Mouse (Mus musculus) forebrain, embryonic 14.5 days (tissue): ENCODE data around the gene Ndufb5. TPM values are rescaled to one million over a fixed set of nuclear protein-coding genes. Genes with fewer than 3 reads are reported as not detected.
"Not testable (repeated sequence)": the region's sequence is repeated elsewhere in the genome, so short reads cannot be mapped to it uniquely, and the experiment has no call there.

Experiments used
- ATAC-seq: fragments of 200-750 bp; cut with Nextera tagmentation; 2 replicates; pipeline ENCODE4 v1.8.0; 2017; ENCODE audit warnings: mild to moderate bottlenecking, moderate library complexity
- DNase-seq: peaks from one replicate; pipeline ENCODE4 v3.0.0-alpha.2; 2015; ENCODE audit warnings: low spot score
- H3K27ac ChIP-seq: fragments of 300-500 bp; sonication (generic); 2 replicates; pipeline ENCODE4 v1.5.1; 2014; ENCODE audit warnings: low read depth, mild to moderate bottlenecking, control low read depth, low read length, moderate library complexity
- H3K27me3 ChIP-seq: fragments of 300-500 bp; sonication (generic); replicated peaks from 2 replicates; pipeline ENCODE4 v1.6.1; 2014; ENCODE audit warnings: low read length, control low read depth, mixed read lengths; ENCODE audit not compliant: control insufficient read depth, insufficient read depth
- H3K36me3 ChIP-seq: fragments of 300-500 bp; sonication (generic); 2 replicates; pipeline ENCODE4 v1.6.1; 2014; ENCODE audit warnings: low read length, control low read depth; ENCODE audit not compliant: control insufficient read depth, insufficient read depth
- H3K4me1 ChIP-seq: fragments of 300-500 bp; sonication (generic); 2 replicates; pipeline ENCODE4 v1.6.1; 2014; ENCODE audit warnings: antibody characterized with exemption, low read length, control low read depth; ENCODE audit not compliant: control insufficient read depth, insufficient read depth
- H3K4me2 ChIP-seq: fragments of 300-500 bp; sonication (generic); 2 replicates; pipeline ENCODE4 v1.6.1; 2014; ENCODE audit warnings: mild to moderate bottlenecking, control low read depth, low read length
- H3K4me3 ChIP-seq: fragments of 300-500 bp; sonication (generic); 2 replicates; pipeline ENCODE4 v1.5.1; 2014; ENCODE audit warnings: low read depth, low read length, control low read depth
- H3K9ac ChIP-seq: fragments of 300-500 bp; sonication (generic); 2 replicates; pipeline ENCODE4 v1.6.1; 2014; ENCODE audit warnings: mild to moderate bottlenecking, low read length, control low read depth, moderate library complexity
- H3K9me3 ChIP-seq: fragments of 300-500 bp; sonication (generic); replicated peaks from 2 replicates; pipeline ENCODE4 v1.6.1; 2016; ENCODE audit warnings: low read length, control low read depth, mixed read lengths; ENCODE audit not compliant: control insufficient read depth
- WGBS: fragments of 180-500 bp; shearing (Covaris S2); extraction: QIAGEN DNeasy Blood & Tissue Kit; methylation state at CpG from one replicate; pipeline ENCODE4 v1.1.7; 2014; 5-methylcytosine and 5-hydroxymethylcytosine counted together
- polyA plus RNA-seq: library from polyadenylated mRNA; unstranded; fragments of >200 nt; fragmentation: Nextera tagmentation; extraction: Ambion mirVana; gene quantifications from 2 replicates; pipeline ENCODE4 v1.2.1, GENCODE M21; 2014

Gene Ndufb5
- polyA plus RNA-seq, 1 experiment from 2014 or later: 397 TPM

GRCm38 (mm10) chr3:32695583-32695980 is 41.2 kb upstream of the Ndufb5 start:
- Histone ChIP-seq H3K36me3 (no peaks in the 10 kb centered on the region), H3K9me3 (no peaks in the 10 kb centered on the region), H3K4me1 (no peaks in the 10 kb centered on the region), H3K4me3 (no peak overlapping the region), H3K27ac (no peak overlapping the region), H3K27me3 (no peaks in the 10 kb centered on the region), H3K9ac (no peak overlapping the region), H3K4me2 (no peak overlapping the region)
- WGBS: 80% methylated on average over 4 of the region's 4 CpGs
- DNase-seq: no peak
- no peak for ATAC-seq

- peak; percentile 90 for DNase-seq
- Histone ChIP-seq H3K27me3 (no peaks in the 10 kb centered on the region), H3K4me3 (no peak overlapping the region), H3K27ac (no peak overlapping the region), H3K36me3 (no peaks in the 10 kb centered on the region), H3K9ac (no peak overlapping the region), H3K9me3 (no peaks in the 10 kb centered on the region), H3K4me1 (no peaks in the 10 kb centered on the region), H3K4me2 (no peak overlapping the region)
- WGBS: 31% methylated on average over 7 of the region's 7 CpGs
- ATAC-seq: peak; percentile 77
Observed at GRCm38 (mm10) chr3:32698228-32698863, 38.4 kb upstream of the Ndufb5 start.

DNA sequence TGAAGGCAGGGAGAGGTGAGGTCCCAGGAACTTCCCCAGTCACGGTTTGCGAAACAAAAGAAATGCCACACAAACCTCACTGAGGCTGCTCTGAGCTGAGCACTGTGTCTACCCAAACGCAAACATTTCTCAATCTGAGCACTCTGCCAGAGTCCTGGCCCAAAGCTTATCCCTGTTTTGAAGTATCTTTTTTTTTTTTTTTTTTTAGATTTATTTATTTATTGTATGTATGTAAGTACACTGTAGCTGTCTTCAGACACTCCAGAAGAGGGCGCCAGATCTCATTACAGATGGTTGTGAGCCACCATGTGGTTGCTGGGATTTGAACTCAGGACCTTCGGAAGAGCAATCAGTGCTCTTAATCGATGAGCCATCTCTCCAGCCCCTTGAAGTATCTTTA is 32.8 kb upstream of the Ndufb5 start:
- H3K4me3 ChIP-seq, H3K36me3 ChIP-seq, H3K9ac ChIP-seq, H3K27ac ChIP-seq, H3K4me2 ChIP-seq, ATAC-seq, H3K27me3 ChIP-seq, H3K4me1 ChIP-seq, DNase-seq, H3K9me3 ChIP-seq: not testable (repeated sequence)
- 90% methylated on average over 6 of the region's 6 CpGs for WGBS

GRCm38 (mm10) chr3:32704632-32705031 is 32.2 kb upstream of the Ndufb5 start:
- not testable (repeated sequence) for ATAC-seq, H3K27me3 ChIP-seq, H3K36me3 ChIP-seq, H3K9me3 ChIP-seq, H3K9ac ChIP-seq, DNase-seq, H3K4me3 ChIP-seq, H3K27ac ChIP-seq, H3K4me2 ChIP-seq, H3K4me1 ChIP-seq
- 95% methylated on average over 10 of the region's 10 CpGs for WGBS

GRCm38 (mm10) chr3:32705647-32706348 is 31.0 kb upstream of the Ndufb5 start, which contains the start of gene Actl6a:
Gene Actl6a, plus strand, starts transcription at chr3:32706298.
- not testable (repeated sequence) for H3K36me3 ChIP-seq, H3K9ac ChIP-seq, DNase-seq, H3K9me3 ChIP-seq, H3K27me3 ChIP-seq, H3K4me2 ChIP-seq, H3K4me3 ChIP-seq, H3K27ac ChIP-seq, ATAC-seq, H3K4me1 ChIP-seq
- 80% methylated on average over 9 of the region's 9 CpGs for WGBS

DNA sequence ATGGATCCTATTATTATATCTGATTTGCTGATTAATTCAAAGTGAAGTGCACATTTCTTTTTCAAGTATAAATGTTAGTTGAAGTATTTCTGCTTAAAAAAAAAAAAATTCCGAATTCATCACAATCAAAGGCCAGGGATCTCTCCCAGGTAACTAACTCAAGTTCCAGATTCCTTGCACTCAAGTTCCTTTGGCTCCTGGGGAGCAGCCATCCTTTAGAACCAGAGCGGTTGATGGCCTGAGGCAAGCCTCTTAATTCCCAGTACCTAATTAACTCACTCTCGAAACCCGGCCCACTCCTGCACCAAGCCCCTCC is 28.8 kb upstream of the Ndufb5 start:
- Histone ChIP-seq H3K27me3 (no peaks in the 10 kb centered on the region), H3K4me3 (peak overlapping the region; percentile 74), H3K9ac (no peak overlapping the region), H3K36me3 (peaks cover 14% of the 10 kb centered on the region), H3K27ac (no peak overlapping the region), H3K4me1 (peaks cover 8% of the 10 kb centered on the region; the same call in 1 of the 2 replicates), H3K4me2 (peak overlapping the region; percentile 38), H3K9me3 (no peaks in the 10 kb centered on the region)
- WGBS: 0% methylated on average over 4 of the region's 4 CpGs
- DNase-seq: no peak
- ATAC-seq: no peak

DNA sequence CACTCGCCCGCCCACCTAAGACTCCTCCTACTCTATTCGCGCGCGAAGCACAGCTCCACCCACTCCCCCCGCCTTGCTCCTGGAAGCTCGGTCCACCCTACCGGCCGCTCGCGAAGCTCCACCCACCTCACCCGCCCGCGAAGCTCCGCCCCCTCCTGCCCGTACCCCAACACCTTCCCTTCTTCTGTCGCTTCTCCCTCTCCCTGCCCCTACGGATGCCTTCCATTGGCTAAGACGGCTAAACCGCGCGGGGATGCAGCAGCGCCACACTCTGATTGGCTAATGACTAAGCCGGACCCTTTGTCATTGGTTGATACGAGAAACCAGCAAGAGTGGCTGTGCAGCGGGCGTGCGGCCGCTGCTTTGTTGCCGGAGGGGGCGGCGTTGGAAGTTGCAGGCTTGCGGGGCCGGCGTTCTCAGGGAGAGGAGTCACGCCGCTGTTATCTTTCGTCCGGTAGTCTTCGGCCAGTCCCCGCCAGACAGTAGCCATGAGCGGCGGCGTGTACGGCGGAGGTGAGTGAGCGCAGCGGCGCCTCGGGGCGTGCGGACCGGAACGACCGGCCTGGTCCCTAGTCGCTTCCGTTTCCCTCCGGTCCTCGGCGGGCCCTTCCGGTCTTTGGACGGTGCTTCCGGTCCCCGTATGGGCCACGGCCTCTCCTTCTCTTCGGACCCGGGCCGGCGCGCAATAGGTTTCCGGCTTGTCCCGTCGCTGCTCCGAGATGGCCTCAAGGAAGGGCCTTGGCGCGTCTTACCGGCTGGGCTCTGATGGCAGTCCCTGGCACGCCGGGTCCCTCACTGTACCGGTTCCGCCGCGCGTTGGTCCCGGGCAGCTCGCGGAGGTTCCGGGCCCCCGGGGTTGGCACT is 28.2 kb upstream of the Ndufb5 start:
- peak overlapping the region; percentile 87 for H3K9ac ChIP-seq
- H3K4me2 ChIP-seq: peak overlapping the region; percentile 63
- WGBS: under 1% methylated on average over 79 of the region's 90 CpGs
- ATAC-seq (peak; percentile 99), DNase-seq (peak; percentile 99)
- H3K27ac ChIP-seq: peak overlapping the region; percentile 78
- H3K4me3 ChIP-seq: peak overlapping the region; percentile 74
- H3K9me3 ChIP-seq: no peaks in the 10 kb centered on the region
- H3K4me1 ChIP-seq: peaks cover 8% of the 10 kb centered on the region; the same call in 1 of the 2 replicates
- no peaks in the 10 kb centered on the region for H3K27me3 ChIP-seq
- peaks cover 20% of the 10 kb centered on the region for H3K36me3 ChIP-seq

GRCm38 (mm10) chr3:32709388-32709787 is 27.4 kb upstream of the Ndufb5 start:
- 12% methylated on average over 9 of the region's 9 CpGs for WGBS
- Histone ChIP-seq H3K27me3 (no peaks in the 10 kb centered on the region), H3K36me3 (peaks cover 27% of the 10 kb centered on the region), H3K9me3 (no peaks in the 10 kb centered on the region), H3K4me1 (peaks cover 8% of the 10 kb centered on the region; the same call in 1 of the 2 replicates), H3K4me3 (peak overlapping the region; percentile 74), H3K9ac (peak overlapping the region; percentile 87), H3K4me2 (peak overlapping the region; percentile 63), H3K27ac (peak overlapping the region; percentile 78; the same call in 1 of the 2 replicates)
- DNase-seq (no peak), ATAC-seq (no peak)
